Mouse (Mus musculus): ENCODE measurements around the gene Katnal1.

GRCm38 (mm10) chr5:148965691-148966333 is 36.7 kb upstream of the Katnal1 start:
- TF ChIP-seq POLR2A (IDR thresholded peaks at IDR 0.05; ENCODE audit: low read depth, low read length) = no peak
- no peak for TF ChIP-seq CTCF (IDR thresholded peaks at IDR 0.05; ENCODE audit: extremely low read depth, insufficient read depth, insufficient read length, insufficient replicate concordance)

Data from spleen, adult 2 months (tissue).